Mouse (Mus musculus) kidney, adult 9 months (tissue): ENCODE results near the gene Frrs1.
A peak's percentile ranks its signal among the peaks of the same experiment; 100 is the strongest.
"Not testable (repeated sequence)": the region's sequence is repeated elsewhere in the genome, so short reads cannot be mapped to it uniquely, and the experiment has no call there.

ENCODE experiments used
- DNase-seq: peaks from one replicate; pipeline ENCODE4 v3.0.0; 2022

Gene Frrs1

GRCm38 (mm10) chr3:116858941-116859685 lies at the start of gene Frrs1:
Gene Frrs1 (plus strand): TSS chr3:116859464.
- no peak for DNase-seq

- not testable (repeated sequence) for DNase-seq
Measured at GRCm38 (mm10) chr3:116810351-116810750, 48.9 kb upstream of the Frrs1 start.

GRCm38 (mm10) chr3:116812946-116813345 lies 46.3 kb upstream of the Frrs1 start:
- no peak for DNase-seq

GRCm38 (mm10) chr3:116815305-116815797 lies 43.9 kb upstream of the Frrs1 start:
- DNase-seq: no peak

GRCm38 (mm10) chr3:116815916-116816315 lies 43.3 kb upstream of the Frrs1 start:
- DNase-seq: no peak

- DNase-seq: no peak
Measured at GRCm38 (mm10) chr3:116816674-116817215, 42.5 kb upstream of the Frrs1 start.

GRCm38 (mm10) chr3:116817231-116817630 lies 42.0 kb upstream of the Frrs1 start:
- no peak for DNase-seq

- no peak for DNase-seq
Measured at GRCm38 (mm10) chr3:116826471-116827215, 32.6 kb upstream of the Frrs1 start.

GRCm38 (mm10) chr3:116829274-116829920 lies 29.9 kb upstream of the Frrs1 start:
- no peak for DNase-seq

GRCm38 (mm10) chr3:116831324-116831723 lies 27.9 kb upstream of the Frrs1 start:
- no peak for DNase-seq

- DNase-seq: no peak
Measured at GRCm38 (mm10) chr3:116832526-116833310, 26.5 kb upstream of the Frrs1 start.

GRCm38 (mm10) chr3:116833491-116833890 lies 25.8 kb upstream of the Frrs1 start:
- DNase-seq: no peak

- no peak for DNase-seq
Measured at GRCm38 (mm10) chr3:116834241-116834640, 25.0 kb upstream of the Frrs1 start.

GRCm38 (mm10) chr3:116835350-116835749 lies 23.9 kb upstream of the Frrs1 start:
- DNase-seq: no peak

GRCm38 (mm10) chr3:116835770-116836680 lies 23.2 kb upstream of the Frrs1 start:
- DNase-seq: peak; percentile 92

GRCm38 (mm10) chr3:116836681-116837475 lies 22.4 kb upstream of the Frrs1 start:
- DNase-seq: no peak

- DNase-seq: no peak
Measured at GRCm38 (mm10) chr3:116841311-116841710, 18.0 kb upstream of the Frrs1 start.

- no peak for DNase-seq
Measured at GRCm38 (mm10) chr3:116844880-116845579, 14.2 kb upstream of the Frrs1 start.

GRCm38 (mm10) chr3:116846084-116846483 lies 13.2 kb upstream of the Frrs1 start:
- DNase-seq: no peak

GRCm38 (mm10) chr3:116848099-116848498 lies 11.2 kb upstream of the Frrs1 start:
- DNase-seq: no peak
